Mouse (Mus musculus): Measurements from ENCODE around the gene Wipf3. TPM values are rescaled to one million over a fixed set of nuclear protein-coding genes. Genes with fewer than 3 reads are reported as not detected.

Wipf3 gene
- polyA plus RNA-seq, 1 experiment from 2014 or later = 3.7 TPM

DNA sequence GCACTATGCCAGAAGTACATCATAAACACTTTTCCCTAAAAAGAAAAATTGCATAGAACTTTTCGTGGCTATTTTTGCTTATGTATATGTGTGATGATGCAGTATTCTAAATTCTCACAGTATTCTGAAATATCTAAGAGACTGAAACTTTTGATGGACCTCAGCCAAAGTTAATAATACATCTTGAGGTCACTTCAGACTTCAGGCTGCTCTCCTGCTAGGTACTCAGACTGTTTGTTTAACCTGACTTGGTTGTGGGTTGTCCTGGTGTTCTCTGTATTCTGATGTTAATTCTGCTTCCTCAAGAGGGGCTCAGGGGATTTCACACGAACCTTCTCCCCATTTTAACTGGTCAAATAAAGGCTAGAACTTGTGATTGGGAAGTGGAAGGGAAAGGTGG is 24.5 kb upstream of the Wipf3 start:
- peak; percentile 72 for DNase-seq (ENCODE audit: low spot score)
- no peak overlapping the region for H3K4me2 ChIP-seq (replicated peaks; ENCODE audit: low read depth, low read length)
- no peaks in the 10 kb centered on the region for H3K9me3 ChIP-seq (ENCODE audit: low read length)
- H3K36me3 ChIP-seq (ENCODE audit: insufficient read depth, low read length) = no peaks in the 10 kb centered on the region
- H3K4me1 ChIP-seq (ENCODE audit: insufficient read depth, low read depth, low read length) = no peaks in the 10 kb centered on the region
- H3K27me3 ChIP-seq (replicated peaks; ENCODE audit: insufficient read depth, low read length) = no peaks in the 10 kb centered on the region
- H3K27ac ChIP-seq (ENCODE audit: low read length) = no peak overlapping the region
- ATAC-seq = peak; percentile 55
- no peak overlapping the region for H3K4me3 ChIP-seq (ENCODE audit: low read depth, low read length)
- H3K9ac ChIP-seq (replicated peaks; ENCODE audit: low read depth) = no peak overlapping the region
- no peak for TF ChIP-seq CTCF (IDR thresholded peaks at IDR 0.05)
- TF ChIP-seq EP300 (IDR thresholded peaks at IDR 0.05) = peak; percentile 41; the same call in 1 of the 2 replicates
- WGBS = 36% methylated on average over 2 of the region's 2 CpGs

DNA sequence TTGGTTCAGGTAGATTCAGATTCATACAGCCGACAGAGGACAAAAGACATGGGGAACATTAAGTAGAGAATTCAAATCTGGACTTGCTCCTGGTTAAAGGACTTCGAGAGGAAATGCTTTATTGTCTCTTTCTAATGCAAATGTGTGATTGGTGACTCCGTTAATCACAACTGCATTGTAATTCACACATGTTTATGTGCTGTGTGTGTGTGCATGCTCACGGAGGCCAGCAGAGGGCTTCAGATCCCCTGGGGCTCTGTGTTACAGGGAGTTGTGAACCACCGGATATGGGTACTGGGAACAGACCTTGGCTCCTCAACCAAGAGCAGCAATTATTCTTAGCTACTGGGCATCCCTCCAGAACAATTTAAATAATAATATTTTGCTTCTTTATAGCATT is 23.3 kb upstream of the Wipf3 start:
- Histone ChIP-seq H3K4me2 (replicated peaks; ENCODE audit: low read depth, low read length) (no peak overlapping the region), H3K4me3 (ENCODE audit: low read depth, low read length) (no peak overlapping the region), H3K9ac (replicated peaks; ENCODE audit: low read depth) (no peak overlapping the region), H3K27ac (ENCODE audit: low read length) (no peak overlapping the region), H3K4me1 (ENCODE audit: insufficient read depth, low read depth, low read length) (no peaks in the 10 kb centered on the region), H3K36me3 (ENCODE audit: insufficient read depth, low read length) (no peaks in the 10 kb centered on the region), H3K9me3 (ENCODE audit: low read length) (no peaks in the 10 kb centered on the region), H3K27me3 (replicated peaks; ENCODE audit: insufficient read depth, low read length) (no peaks in the 10 kb centered on the region)
- TF ChIP-seq EP300 (IDR thresholded peaks at IDR 0.05) (no peak), CTCF (IDR thresholded peaks at IDR 0.05) (0 out of 2 replicates have a peak, but pooled peaks have one; percentile 3)
- ATAC-seq = no peak
- DNase-seq (ENCODE audit: low spot score) = no peak
- 90% methylated on average over 5 of the region's 5 CpGs for WGBS

DNA sequence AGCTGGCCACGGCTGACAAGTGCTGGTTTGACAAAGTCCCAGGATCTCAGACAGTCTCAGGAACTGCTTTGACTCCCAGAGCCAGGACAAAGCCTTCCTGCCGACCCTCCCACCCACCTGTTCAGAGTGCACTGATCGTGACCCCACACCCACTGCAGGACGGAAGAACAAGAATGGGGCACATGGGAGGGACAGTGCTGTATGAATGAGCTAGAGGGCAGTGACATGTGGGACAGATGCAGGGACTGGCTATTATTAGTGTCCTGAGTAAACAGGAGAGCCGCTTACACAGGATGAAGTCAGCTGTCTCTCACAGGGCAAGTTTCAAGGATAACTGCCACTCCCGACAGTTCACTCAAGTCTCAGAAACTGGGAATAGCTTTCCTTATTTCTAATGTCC is 20.1 kb upstream of the Wipf3 start:
- no peak for DNase-seq (ENCODE audit: low spot score)
- Histone ChIP-seq H3K4me3 (ENCODE audit: low read depth, low read length) (no peak overlapping the region), H3K9me3 (ENCODE audit: low read length) (no peaks in the 10 kb centered on the region), H3K4me1 (ENCODE audit: insufficient read depth, low read depth, low read length) (no peaks in the 10 kb centered on the region), H3K4me2 (replicated peaks; ENCODE audit: low read depth, low read length) (no peak overlapping the region), H3K27me3 (replicated peaks; ENCODE audit: insufficient read depth, low read length) (no peaks in the 10 kb centered on the region), H3K27ac (ENCODE audit: low read length) (no peak overlapping the region), H3K36me3 (ENCODE audit: insufficient read depth, low read length) (no peaks in the 10 kb centered on the region), H3K9ac (replicated peaks; ENCODE audit: low read depth) (no peak overlapping the region)
- WGBS = 41% methylated on average over 6 of the region's 6 CpGs
- peak; percentile 63 for ATAC-seq
- TF ChIP-seq EP300 (IDR thresholded peaks at IDR 0.05) (no peak), CTCF (IDR thresholded peaks at IDR 0.05) (no peak; the same call in 1 of the 2 replicates)

DNA sequence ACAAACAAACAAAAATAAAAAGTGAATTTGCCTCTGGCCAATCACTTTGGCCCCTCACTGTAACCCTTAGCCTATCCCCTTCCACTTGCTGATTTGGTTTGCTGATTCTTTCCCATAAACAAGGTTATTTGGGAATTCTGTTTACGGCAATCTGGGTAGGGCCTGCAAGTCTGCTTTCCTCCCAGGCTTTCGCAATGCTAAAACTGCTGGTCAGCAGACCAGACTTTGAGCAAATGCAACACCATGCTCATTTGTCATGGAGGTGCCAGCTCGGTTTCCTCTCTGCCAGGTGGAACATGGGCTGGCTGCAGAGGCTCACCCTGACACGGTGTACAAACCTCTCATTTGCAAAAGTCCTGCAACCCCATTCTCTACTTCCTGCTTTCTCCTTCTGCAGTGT is 19.0 kb upstream of the Wipf3 start:
- TF ChIP-seq EP300 (IDR thresholded peaks at IDR 0.05) = no peak
- no peak for TF ChIP-seq CTCF (IDR thresholded peaks at IDR 0.05)
- 70% methylated on average over 4 of the region's 4 CpGs for WGBS
- ATAC-seq (no peak), DNase-seq (ENCODE audit: low spot score) (no peak)
- no peak overlapping the region for H3K4me2 ChIP-seq (replicated peaks; ENCODE audit: low read depth, low read length)
- no peak overlapping the region for H3K4me3 ChIP-seq (ENCODE audit: low read depth, low read length)
- no peaks in the 10 kb centered on the region for H3K9me3 ChIP-seq (ENCODE audit: low read length)
- no peaks in the 10 kb centered on the region for H3K27me3 ChIP-seq (replicated peaks; ENCODE audit: insufficient read depth, low read length)
- H3K9ac ChIP-seq (replicated peaks; ENCODE audit: low read depth) = no peak overlapping the region
- H3K27ac ChIP-seq (ENCODE audit: low read length) = no peak overlapping the region
- H3K4me1 ChIP-seq (ENCODE audit: insufficient read depth, low read depth, low read length) = no peaks in the 10 kb centered on the region
- no peaks in the 10 kb centered on the region for H3K36me3 ChIP-seq (ENCODE audit: insufficient read depth, low read length)

DNA sequence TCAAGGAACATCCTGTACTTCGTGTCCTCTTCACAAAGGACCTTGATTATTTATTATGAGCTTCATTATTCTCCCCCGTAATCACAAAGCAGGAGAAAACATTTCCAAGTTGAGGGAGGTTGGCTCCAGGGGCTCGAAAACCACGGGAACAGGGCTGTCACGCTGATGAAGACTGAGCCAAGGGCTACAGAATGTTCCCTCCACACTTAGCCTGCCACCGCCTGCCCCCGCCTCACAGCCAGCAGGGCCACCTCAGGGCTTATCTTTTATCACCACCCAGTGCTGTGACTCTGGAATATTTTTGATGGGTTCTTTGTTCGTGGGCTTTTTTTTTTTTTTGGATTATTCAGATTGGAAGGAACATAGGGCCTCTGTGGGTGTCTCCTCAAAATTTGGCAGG is 17.8 kb upstream of the Wipf3 start:
- ATAC-seq (no peak), DNase-seq (ENCODE audit: low spot score) (no peak)
- H3K9ac ChIP-seq (replicated peaks; ENCODE audit: low read depth) = no peak overlapping the region
- no peaks in the 10 kb centered on the region for H3K9me3 ChIP-seq (ENCODE audit: low read length)
- H3K36me3 ChIP-seq (ENCODE audit: insufficient read depth, low read length) = no peaks in the 10 kb centered on the region
- no peaks in the 10 kb centered on the region for H3K27me3 ChIP-seq (replicated peaks; ENCODE audit: insufficient read depth, low read length)
- no peaks in the 10 kb centered on the region for H3K4me1 ChIP-seq (ENCODE audit: insufficient read depth, low read depth, low read length)
- H3K27ac ChIP-seq (ENCODE audit: low read length) = no peak overlapping the region
- 71% methylated on average over 8 of the region's 8 CpGs for WGBS
- no peak overlapping the region for H3K4me3 ChIP-seq (ENCODE audit: low read depth, low read length)
- no peak for TF ChIP-seq EP300 (IDR thresholded peaks at IDR 0.05)
- TF ChIP-seq CTCF (IDR thresholded peaks at IDR 0.05) = no peak
- no peak overlapping the region for H3K4me2 ChIP-seq (replicated peaks; ENCODE audit: low read depth, low read length)

DNA sequence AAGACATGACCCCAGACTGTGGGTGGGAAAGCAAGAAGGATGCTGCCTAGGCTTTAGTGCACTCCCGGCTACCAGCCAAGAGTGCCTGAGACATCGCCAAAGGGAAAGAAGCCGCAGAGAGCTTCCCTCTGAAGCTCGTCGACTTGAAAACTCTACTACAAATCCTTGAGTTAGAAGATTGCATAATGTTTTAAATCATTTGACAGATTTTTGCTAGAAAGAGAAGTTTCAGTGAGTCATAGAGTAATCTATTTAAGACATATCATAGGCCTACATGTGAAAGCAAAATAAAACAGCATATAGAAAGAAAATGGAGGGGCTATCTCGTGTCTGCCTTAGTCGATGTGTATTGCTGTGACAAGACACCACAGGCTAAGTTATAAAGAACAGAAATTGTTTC is 16.5 kb upstream of the Wipf3 start:
- no peak for TF ChIP-seq EP300 (IDR thresholded peaks at IDR 0.05)
- no peak for TF ChIP-seq CTCF (IDR thresholded peaks at IDR 0.05)
- H3K9me3 ChIP-seq (ENCODE audit: low read length) = no peaks in the 10 kb centered on the region
- H3K27me3 ChIP-seq (replicated peaks; ENCODE audit: insufficient read depth, low read length) = no peaks in the 10 kb centered on the region
- ATAC-seq = no peak
- H3K4me1 ChIP-seq (ENCODE audit: insufficient read depth, low read depth, low read length) = no peaks in the 10 kb centered on the region
- 73% methylated on average over 7 of the region's 7 CpGs for WGBS
- H3K36me3 ChIP-seq (ENCODE audit: insufficient read depth, low read length) = no peaks in the 10 kb centered on the region
- no peak overlapping the region for H3K4me3 ChIP-seq (ENCODE audit: low read depth, low read length)
- DNase-seq (ENCODE audit: low spot score) = no peak
- H3K4me2 ChIP-seq (replicated peaks; ENCODE audit: low read depth, low read length) = no peak overlapping the region
- H3K27ac ChIP-seq (ENCODE audit: low read length) = no peak overlapping the region
- H3K9ac ChIP-seq (replicated peaks; ENCODE audit: low read depth) = no peak overlapping the region

DNA sequence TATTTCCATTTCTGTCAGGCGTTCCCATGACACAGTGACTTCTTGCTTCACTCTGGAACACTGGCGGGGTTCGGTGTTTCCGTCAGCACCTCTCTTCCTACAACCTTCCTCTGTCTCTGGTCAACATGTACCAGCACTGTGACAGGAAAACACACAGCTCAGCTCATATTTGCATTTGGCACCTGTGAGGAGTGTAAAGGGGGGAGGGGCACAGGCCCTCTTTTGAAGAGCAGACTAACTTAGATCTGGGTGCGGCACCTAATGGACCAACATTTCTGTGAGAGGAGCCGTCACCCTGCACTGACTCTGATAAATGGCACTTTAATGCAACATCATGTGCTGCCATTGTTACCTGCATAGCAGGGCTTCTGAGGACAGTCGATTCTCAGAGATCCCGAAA is 4.2 kb upstream of the Wipf3 start:
- H3K9ac ChIP-seq (replicated peaks; ENCODE audit: low read depth) = no peak overlapping the region
- H3K36me3 ChIP-seq (ENCODE audit: insufficient read depth, low read length) = no peaks in the 10 kb centered on the region
- DNase-seq (ENCODE audit: low spot score) (peak; percentile 43), ATAC-seq (no peak)
- no peak overlapping the region for H3K4me2 ChIP-seq (replicated peaks; ENCODE audit: low read depth, low read length)
- WGBS = 48% methylated on average over 8 of the region's 8 CpGs
- no peak overlapping the region for H3K27ac ChIP-seq (ENCODE audit: low read length)
- H3K4me1 ChIP-seq (ENCODE audit: insufficient read depth, low read depth, low read length) = peaks cover 8% of the 10 kb centered on the region; the same call in 1 of the 2 replicates
- TF ChIP-seq EP300 (IDR thresholded peaks at IDR 0.05) (no peak), CTCF (IDR thresholded peaks at IDR 0.05) (no peak)
- 0 out of 2 replicates have a peak, but pooled peaks cover 4% of the 10 kb centered on the region for H3K27me3 ChIP-seq (replicated peaks; ENCODE audit: insufficient read depth, low read length)
- no peaks in the 10 kb centered on the region for H3K9me3 ChIP-seq (ENCODE audit: low read length)
- no peak overlapping the region for H3K4me3 ChIP-seq (ENCODE audit: low read depth, low read length)

All from lung, postnatal 0 days (tissue).